Mouse (Mus musculus): ENCODE results near the gene Tmem145. TPM values are rescaled to one million over a fixed set of nuclear protein-coding genes. Genes with fewer than 3 reads are reported as not detected.

The Tmem145 gene
- polyA plus RNA-seq, 1 experiment from 2014 or later, result 0.14 TPM

GRCm38 (mm10) chr7:25275555-25276298, 30.2 kb upstream of the Tmem145 start:
- Histone ChIP-seq H3K9me3 (ENCODE audit: control insufficient read depth, low read length) (no peaks in the 10 kb centered on the region), H3K4me1 (replicated peaks; ENCODE audit: control insufficient read depth, insufficient read depth, low read length) (peaks cover 26% of the 10 kb centered on the region), H3K27me3 (ENCODE audit: control insufficient read depth, insufficient read depth, low read depth, low read length) (no peaks in the 10 kb centered on the region), H3K27ac (ENCODE audit: low read length) (no peak overlapping the region), H3K4me2 (ENCODE audit: low read depth, low read length) (no peak overlapping the region), H3K36me3 (ENCODE audit: control insufficient read depth, insufficient read depth, low read length) (peaks cover 7% of the 10 kb centered on the region), H3K9ac (ENCODE audit: low read length) (peak overlapping the region; percentile 31; the same call in 1 of the 2 replicates), H3K4me3 (ENCODE audit: low read length) (no peak overlapping the region)
- no peak for ATAC-seq (ENCODE audit: low read depth)
- 55% methylated on average over 9 of the region's 9 CpGs for WGBS

- Histone ChIP-seq H3K36me3 (ENCODE audit: control insufficient read depth, insufficient read depth, low read length) (no peaks in the 10 kb centered on the region; the same call in 1 of the 2 replicates), H3K4me3 (ENCODE audit: low read length) (peak overlapping the region; percentile 66), H3K27ac (ENCODE audit: low read length) (peak overlapping the region; percentile 99), H3K9ac (ENCODE audit: low read length) (peak overlapping the region; percentile 79), H3K9me3 (ENCODE audit: control insufficient read depth, low read length) (no peaks in the 10 kb centered on the region), H3K27me3 (ENCODE audit: control insufficient read depth, insufficient read depth, low read depth, low read length) (no peaks in the 10 kb centered on the region), H3K4me1 (replicated peaks; ENCODE audit: control insufficient read depth, insufficient read depth, low read length) (peaks cover 35% of the 10 kb centered on the region), H3K4me2 (ENCODE audit: low read depth, low read length) (peak overlapping the region; percentile 90)
- ATAC-seq (ENCODE audit: low read depth), result no peak
- 80% methylated on average over 4 of the region's 4 CpGs for whole genome bisulfite sequencing
These were observed 28.5 kb upstream of the Tmem145 start for GRCm38 (mm10) chr7:25277405-25277804.

- peak overlapping the region; percentile 99 for H3K27ac ChIP-seq (ENCODE audit: low read length)
- peak overlapping the region; percentile 66 for H3K4me3 ChIP-seq (ENCODE audit: low read length)
- H3K27me3 ChIP-seq (ENCODE audit: control insufficient read depth, insufficient read depth, low read depth, low read length), result no peaks in the 10 kb centered on the region
- H3K4me2 ChIP-seq (ENCODE audit: low read depth, low read length), result peak overlapping the region; percentile 90
- H3K4me1 ChIP-seq (replicated peaks; ENCODE audit: control insufficient read depth, insufficient read depth, low read length), result peaks cover 36% of the 10 kb centered on the region
- H3K36me3 ChIP-seq (ENCODE audit: control insufficient read depth, insufficient read depth, low read length), result no peaks in the 10 kb centered on the region
- 4% methylated on average over 4 of the region's 4 CpGs for WGBS
- no peaks in the 10 kb centered on the region for H3K9me3 ChIP-seq (ENCODE audit: control insufficient read depth, low read length)
- peak overlapping the region; percentile 79 for H3K9ac ChIP-seq (ENCODE audit: low read length)
- no peak for ATAC-seq (ENCODE audit: low read depth)
These were observed 27.9 kb upstream of the Tmem145 start for GRCm38 (mm10) chr7:25277998-25278340.

GRCm38 (mm10) chr7:25278341-25279075, 27.4 kb upstream of the Tmem145 start:
- Histone ChIP-seq H3K9me3 (ENCODE audit: control insufficient read depth, low read length) (no peaks in the 10 kb centered on the region), H3K4me3 (ENCODE audit: low read length) (peak overlapping the region; percentile 66), H3K4me2 (ENCODE audit: low read depth, low read length) (peak overlapping the region; percentile 90), H3K36me3 (ENCODE audit: control insufficient read depth, insufficient read depth, low read length) (no peaks in the 10 kb centered on the region), H3K9ac (ENCODE audit: low read length) (peak overlapping the region; percentile 79), H3K27ac (ENCODE audit: low read length) (peak overlapping the region; percentile 99), H3K27me3 (ENCODE audit: control insufficient read depth, insufficient read depth, low read depth, low read length) (no peaks in the 10 kb centered on the region), H3K4me1 (replicated peaks; ENCODE audit: control insufficient read depth, insufficient read depth, low read length) (peaks cover 41% of the 10 kb centered on the region)
- ATAC-seq (ENCODE audit: low read depth), result peak; percentile 66
- under 1% methylated on average over 52 of the region's 60 CpGs for WGBS

- under 1% methylated on average over 36 of the region's 49 CpGs for WGBS
- H3K36me3 ChIP-seq (ENCODE audit: control insufficient read depth, insufficient read depth, low read length), result no peaks in the 10 kb centered on the region
- H3K4me3 ChIP-seq (ENCODE audit: low read length), result peak overlapping the region; percentile 66
- H3K4me2 ChIP-seq (ENCODE audit: low read depth, low read length), result peak overlapping the region; percentile 90
- H3K9ac ChIP-seq (ENCODE audit: low read length), result peak overlapping the region; percentile 79
- H3K9me3 ChIP-seq (ENCODE audit: control insufficient read depth, low read length), result no peaks in the 10 kb centered on the region
- peak; percentile 51 for ATAC-seq (ENCODE audit: low read depth)
- no peaks in the 10 kb centered on the region for H3K27me3 ChIP-seq (ENCODE audit: control insufficient read depth, insufficient read depth, low read depth, low read length)
- H3K4me1 ChIP-seq (replicated peaks; ENCODE audit: control insufficient read depth, insufficient read depth, low read length), result peaks cover 48% of the 10 kb centered on the region
- H3K27ac ChIP-seq (ENCODE audit: low read length), result peak overlapping the region; percentile 99
These were observed 26.6 kb upstream of the Tmem145 start for GRCm38 (mm10) chr7:25279076-25279860.

- Histone ChIP-seq H3K4me2 (ENCODE audit: low read depth, low read length) (peak overlapping the region; percentile 90), H3K36me3 (ENCODE audit: control insufficient read depth, insufficient read depth, low read length) (peaks cover 4% of the 10 kb centered on the region), H3K4me1 (replicated peaks; ENCODE audit: control insufficient read depth, insufficient read depth, low read length) (peaks cover 54% of the 10 kb centered on the region), H3K9ac (ENCODE audit: low read length) (peak overlapping the region; percentile 79), H3K9me3 (ENCODE audit: control insufficient read depth, low read length) (no peaks in the 10 kb centered on the region), H3K27ac (ENCODE audit: low read length) (peak overlapping the region; percentile 99), H3K4me3 (ENCODE audit: low read length) (peak overlapping the region; percentile 66), H3K27me3 (ENCODE audit: control insufficient read depth, insufficient read depth, low read depth, low read length) (no peaks in the 10 kb centered on the region)
- WGBS, result 0% methylated on average over 6 of the region's 6 CpGs
- peak; percentile 2 for ATAC-seq (ENCODE audit: low read depth)
These were observed 25.8 kb upstream of the Tmem145 start for GRCm38 (mm10) chr7:25279861-25280791.

GRCm38 (mm10) chr7:25281166-25281733, 24.7 kb upstream of the Tmem145 start:
- Histone ChIP-seq H3K9me3 (ENCODE audit: control insufficient read depth, low read length) (no peaks in the 10 kb centered on the region), H3K4me1 (replicated peaks; ENCODE audit: control insufficient read depth, insufficient read depth, low read length) (peaks cover 49% of the 10 kb centered on the region), H3K9ac (ENCODE audit: low read length) (peak overlapping the region; percentile 79), H3K27me3 (ENCODE audit: control insufficient read depth, insufficient read depth, low read depth, low read length) (no peaks in the 10 kb centered on the region), H3K27ac (ENCODE audit: low read length) (peak overlapping the region; percentile 99), H3K36me3 (ENCODE audit: control insufficient read depth, insufficient read depth, low read length) (peaks cover 14% of the 10 kb centered on the region), H3K4me2 (ENCODE audit: low read depth, low read length) (peak overlapping the region; percentile 90), H3K4me3 (ENCODE audit: low read length) (peak overlapping the region; percentile 36)
- WGBS, result 10% methylated on average over 12 of the region's 12 CpGs
- ATAC-seq (ENCODE audit: low read depth), result no peak

All from lung, embryonic 16.5 days (tissue).